Mouse (Mus musculus) spleen, adult 2 months (tissue): ENCODE measurements around the gene Numa1.

ENCODE experiments used
- CTCF ChIP-seq: fragments of 200-500 bp; IDR thresholded peaks from 2 replicates; pipeline ENCODE4 v1.5.1; 2011; ENCODE audit warnings: mild to moderate bottlenecking, inconsistent platforms; ENCODE audit not compliant: insufficient read depth, insufficient read length, insufficient replicate concordance; ENCODE audit errors: extremely low read depth
- POLR2A ChIP-seq: fragments of 200-500 bp; IDR thresholded peaks from 2 replicates; pipeline ENCODE4 v1.6.1; 2011; ENCODE audit warnings: low read depth, low read length, inconsistent platforms

GRCm38 (mm10) chr7:101932551-101932950 is 1.4 kb upstream of the Numa1 start:
- no peak for TF ChIP-seq POLR2A
- TF ChIP-seq CTCF: no peak
